Mouse (Mus musculus) spleen, postnatal 10 days (tissue): ENCODE measurements around the gene Zfp362.
A peak's percentile ranks its signal among the peaks of the same experiment; 100 is the strongest.

ENCODE experiments used
- DNase-seq, 2 experiments: peaks; one replicate each; pipeline ENCODE4 v3.0.0; 2021 to 2022; ENCODE audit warnings: low spot score in 2 of 2

Zfp362 gene

GRCm38 (mm10) chr4:128760029-128760428 lies 45.8 kb downstream of the Zfp362 start:
- no peak for DNase-seq

- DNase-seq = no peak
Observed at GRCm38 (mm10) chr4:128759214-128759613, 46.6 kb downstream of the Zfp362 start.

GRCm38 (mm10) chr4:128755900-128756299 lies 49.9 kb downstream of the Zfp362 start:
- no peak for DNase-seq

DNA sequence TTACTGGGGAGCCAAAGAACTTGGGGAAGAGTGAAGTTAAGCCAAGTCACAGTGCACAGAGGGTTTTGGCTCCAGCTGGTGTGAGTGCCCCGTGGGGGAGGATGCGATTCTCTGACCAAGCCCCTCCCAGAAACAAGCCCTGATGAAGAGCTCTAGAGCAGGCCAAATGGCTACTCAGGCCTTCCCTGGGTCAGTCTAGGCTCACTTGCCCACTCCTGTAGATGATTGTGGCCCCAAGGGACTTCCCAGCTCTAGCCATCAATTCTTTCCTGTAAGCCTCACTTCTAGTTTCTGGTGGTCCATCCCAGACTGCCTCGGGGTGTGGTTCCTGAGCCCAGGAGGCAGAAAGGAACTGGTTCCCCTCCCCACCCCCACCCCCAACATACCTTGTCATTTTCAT lies 50.8 kb downstream of the Zfp362 start, which contains the start of gene A3galt2:
A3galt2 (plus strand) TSS at position 301 of the 400 bp plus-strand sequence.
- DNase-seq = no peak

GRCm38 (mm10) chr4:128753571-128753970 lies 52.3 kb downstream of the Zfp362 start:
- no peak for DNase-seq

DNA sequence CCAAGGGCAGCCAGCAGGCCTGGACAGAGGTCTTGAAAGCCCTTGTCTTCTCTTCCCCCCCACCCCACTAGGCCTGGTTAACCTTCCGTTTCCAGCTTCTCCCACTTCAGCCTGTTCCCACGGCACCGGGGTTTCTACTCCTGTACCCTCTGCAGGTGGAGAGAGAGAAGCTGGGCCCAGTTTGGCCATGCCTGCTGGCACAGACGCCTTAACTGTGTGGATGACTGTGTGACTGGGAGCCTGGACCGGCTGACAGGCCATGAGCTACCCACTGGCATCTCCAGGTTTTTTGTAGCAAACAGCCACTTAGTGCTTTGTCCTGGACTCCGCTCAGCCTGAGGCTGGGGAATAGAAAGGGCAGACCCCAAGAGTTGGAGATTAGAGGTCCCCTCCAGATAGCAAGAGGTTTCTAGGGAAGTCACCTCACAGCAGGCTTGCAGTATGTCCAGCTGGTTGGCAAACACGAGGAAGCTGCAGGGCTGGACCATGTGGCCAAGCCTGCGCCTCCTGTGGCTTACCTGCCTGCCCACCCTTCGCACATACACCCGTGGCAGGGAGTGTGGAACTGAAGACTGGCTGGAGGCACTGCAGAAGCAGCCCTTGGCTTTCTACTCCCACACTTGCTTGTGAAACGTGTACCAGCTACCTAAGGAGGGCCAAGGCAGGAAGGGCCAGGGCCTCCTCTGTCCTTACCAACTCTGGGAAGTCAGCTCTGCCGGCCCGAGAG lies 53.7 kb downstream of the Zfp362 start:
- DNase-seq = no peak

GRCm38 (mm10) chr4:128751006-128751405 lies 54.8 kb downstream of the Zfp362 start:
- no peak for DNase-seq

DNA sequence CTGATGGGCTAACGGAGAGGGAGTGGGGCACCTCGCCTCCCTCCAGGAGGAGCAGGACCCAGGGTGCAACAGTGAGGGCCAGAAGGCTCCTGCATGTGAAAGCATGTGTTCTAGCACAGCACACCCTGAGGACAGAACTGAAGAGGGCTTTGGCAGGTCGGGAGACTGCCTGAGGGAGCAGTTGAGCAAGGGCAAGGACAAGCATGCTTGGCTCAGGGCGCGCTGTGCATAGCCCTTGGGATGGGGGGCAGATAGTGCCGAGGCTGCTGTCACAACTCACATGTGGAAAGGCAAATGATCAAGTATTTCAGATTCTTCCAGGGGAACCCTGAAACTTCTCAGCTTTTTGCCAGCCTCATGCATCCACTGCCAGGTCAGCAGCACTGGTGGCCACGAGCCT lies 57.5 kb downstream of the Zfp362 start:
- DNase-seq = no peak

- DNase-seq = peak; percentile 40 to 77
Observed at GRCm38 (mm10) chr4:128747614-128748270, 58.1 kb downstream of the Zfp362 start.

DNA sequence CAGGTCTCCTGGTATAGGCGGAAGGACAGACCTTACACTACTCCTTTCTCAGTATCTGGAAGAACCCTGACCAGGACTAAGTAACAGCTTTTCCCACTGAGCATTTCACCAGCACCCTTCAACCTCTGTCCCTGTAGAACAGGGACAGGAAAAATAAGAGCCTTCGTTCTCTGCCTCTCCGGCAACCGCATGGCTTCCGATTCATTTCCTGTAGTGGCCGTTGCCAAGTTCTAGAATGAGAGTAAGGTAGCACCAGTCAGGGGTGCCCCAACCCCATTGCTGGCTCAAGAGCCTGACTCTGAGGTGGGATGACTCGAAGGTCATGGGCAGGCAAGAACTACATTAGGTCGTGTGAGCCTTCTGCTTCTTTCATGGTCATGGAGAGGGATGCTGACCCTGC lies 60.7 kb downstream of the Zfp362 start:
- no peak for DNase-seq

GRCm38 (mm10) chr4:128743031-128743626 lies 62.7 kb downstream of the Zfp362 start:
- DNase-seq = no peak

- DNase-seq = no peak
Observed at GRCm38 (mm10) chr4:128742379-128742970, 63.4 kb downstream of the Zfp362 start.

- DNase-seq = no peak
Observed at GRCm38 (mm10) chr4:128741906-128742305, 63.9 kb downstream of the Zfp362 start.

- DNase-seq = no peak
Observed at GRCm38 (mm10) chr4:128740878-128741277, 65.0 kb downstream of the Zfp362 start.

GRCm38 (mm10) chr4:128737825-128738610 lies 67.8 kb downstream of the Zfp362 start:
- no peak for DNase-seq

- DNase-seq = no peak
Observed at GRCm38 (mm10) chr4:128737137-128737589, 68.7 kb downstream of the Zfp362 start.

DNA sequence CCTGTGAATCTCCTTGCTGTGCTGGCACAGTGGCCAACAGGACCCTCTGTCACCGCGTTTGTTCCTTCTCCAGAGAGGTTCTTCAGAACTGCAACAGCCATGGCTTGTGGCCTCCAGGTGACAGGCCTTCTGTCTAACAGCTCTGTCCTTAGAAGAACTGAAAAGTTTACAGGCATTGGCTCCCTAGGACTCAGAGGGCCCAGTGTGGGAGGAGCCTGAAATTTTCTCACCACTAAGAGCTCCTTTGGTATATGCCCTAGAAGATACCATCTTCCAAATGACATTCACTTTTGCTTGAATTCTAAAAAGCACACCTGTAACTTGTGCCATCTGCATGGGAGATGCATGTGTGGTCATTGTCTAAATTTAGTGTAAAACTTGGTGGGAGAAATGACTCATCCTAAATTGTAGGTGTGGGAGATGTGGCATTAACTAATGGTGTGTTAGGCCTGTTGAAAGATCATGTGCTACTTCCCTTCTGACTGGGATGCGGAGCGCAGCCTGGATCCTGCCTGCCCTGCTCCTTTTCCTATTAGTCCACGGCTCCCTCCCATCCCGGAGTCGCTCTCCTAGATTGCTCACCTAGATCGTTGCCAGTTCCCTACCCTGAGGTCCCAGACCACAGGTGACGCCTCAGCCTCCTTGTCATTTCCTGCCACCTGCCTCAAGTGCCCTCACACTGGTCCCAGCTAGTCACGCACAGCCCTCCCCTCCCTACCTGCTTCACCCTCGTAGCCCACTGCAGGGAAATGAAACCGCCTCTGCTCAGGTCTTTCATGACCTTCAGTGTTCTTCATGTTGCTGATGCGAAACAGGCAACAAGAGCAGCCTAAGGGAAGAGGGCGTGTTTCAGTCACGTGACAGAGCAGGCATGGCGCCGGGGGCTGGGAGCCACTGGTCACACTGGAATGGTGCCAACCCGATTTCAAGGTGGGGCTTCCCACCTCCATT lies 70.8 kb downstream of the Zfp362 start:
- DNase-seq = peak in 1 of 2 experiments; percentile 63

GRCm38 (mm10) chr4:128734217-128734616 lies 71.6 kb downstream of the Zfp362 start:
- DNase-seq = no peak

- peak in 1 of 2 experiments; percentile 55 for DNase-seq
Observed at GRCm38 (mm10) chr4:128733496-128733895, 72.3 kb downstream of the Zfp362 start.

DNA sequence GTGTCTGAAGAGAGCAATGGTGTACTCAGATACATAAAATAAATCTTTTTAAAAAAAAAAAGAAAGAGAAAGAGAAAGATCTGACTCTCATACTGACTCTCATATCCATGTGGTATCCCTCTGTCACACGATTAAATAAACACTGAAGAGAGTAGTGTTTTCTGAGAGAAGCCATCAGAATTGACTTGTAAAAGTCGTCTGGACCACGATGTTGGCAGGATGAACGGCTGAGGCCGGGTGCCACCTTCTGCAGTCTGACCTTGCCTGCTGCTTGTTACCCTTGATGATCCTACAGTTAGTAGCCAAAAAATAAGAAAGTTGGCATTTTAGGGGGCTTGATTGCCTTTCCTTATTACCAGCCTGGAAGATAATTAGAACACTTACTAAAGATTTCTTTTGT lies 73.1 kb downstream of the Zfp362 start:
- no peak for DNase-seq
